Mouse (Mus musculus) embryonic fibroblast, embryonic 13.5 days (primary cell): ENCODE measurements at regions not wholly inside any gene's neighbourhood (a gene's known extent, or its start where the extent isn't known, plus 50 kb on each side); places are given as distances from the start of the nearest gene placed in this dataset.

ENCODE experiments used
- CTCF ChIP-seq: IDR thresholded peaks from 2 replicates; pipeline ENCODE4 v1.5.1; 2011; ENCODE audit warnings: mild to moderate bottlenecking, control low read depth, low read length, moderate library complexity, borderline replicate concordance; ENCODE audit not compliant: insufficient read depth
- POLR2A ChIP-seq: IDR thresholded peaks from 2 replicates; pipeline ENCODE4 v1.6.1; 2011; ENCODE audit warnings: low read depth, mild to moderate bottlenecking, control low read depth, low read length, moderate library complexity

- TF ChIP-seq CTCF: no peak
- no peak for TF ChIP-seq POLR2A
Measured at GRCm38 (mm10) chr5:97223238-97223857, 112.0 kb upstream of the Paqr3 start.
